Mouse (Mus musculus): ENCODE measurements at regions not wholly inside any gene's neighbourhood (a gene's known extent, or its start where the extent isn't known, plus 50 kb on each side); places are given as distances from the start of the nearest gene placed in this dataset.

GRCm38 (mm10) chr14:89573576-89573975, 1102.4 kb upstream of the Pcdh20 start:
- ATAC-seq (ENCODE audit: low FRiP score): no peak
- no peak overlapping the region for H3K4me2 ChIP-seq (replicated peaks)
- no peak overlapping the region for H3K27ac ChIP-seq
- H3K9ac ChIP-seq: no peak overlapping the region
- no peaks in the 10 kb centered on the region for H3K36me3 ChIP-seq (replicated peaks; ENCODE audit: control insufficient read depth, insufficient read depth)
- H3K4me3 ChIP-seq (replicated peaks; ENCODE audit: low read length): no peak overlapping the region
- no peaks in the 10 kb centered on the region for H3K4me1 ChIP-seq (replicated peaks; ENCODE audit: control insufficient read depth, insufficient read depth, low read length)
- DNase-seq (ENCODE audit: low spot score): no peak
- no peaks in the 10 kb centered on the region for H3K27me3 ChIP-seq (ENCODE audit: control insufficient read depth, insufficient read depth, low read length)
- 77% methylated on average over 3 of the region's 3 CpGs for WGBS
- H3K9me3 ChIP-seq (ENCODE audit: control insufficient read depth, low read length): no peaks in the 10 kb centered on the region

- no peak overlapping the region for H3K4me3 ChIP-seq (replicated peaks; ENCODE audit: low read length)
- H3K36me3 ChIP-seq (replicated peaks; ENCODE audit: control insufficient read depth, insufficient read depth): no peaks in the 10 kb centered on the region
- no peak overlapping the region; the same call in 1 of the 2 replicates for H3K9ac ChIP-seq
- H3K4me1 ChIP-seq (replicated peaks; ENCODE audit: control insufficient read depth, insufficient read depth, low read length): no peaks in the 10 kb centered on the region
- no peak overlapping the region for H3K4me2 ChIP-seq (replicated peaks)
- 42% methylated on average over 1 of the region's 1 CpGs for WGBS
- H3K9me3 ChIP-seq (ENCODE audit: control insufficient read depth, low read length): no peaks in the 10 kb centered on the region
- no peaks in the 10 kb centered on the region for H3K27me3 ChIP-seq (ENCODE audit: control insufficient read depth, insufficient read depth, low read length)
- no peak overlapping the region for H3K27ac ChIP-seq
- peak; percentile 26 for DNase-seq (ENCODE audit: low spot score)
- peak; percentile 66; the same call in 1 of the 2 replicates for ATAC-seq (ENCODE audit: low FRiP score)
Measured at GRCm38 (mm10) chr14:89571703-89572102, 1100.5 kb upstream of the Pcdh20 start.

GRCm38 (mm10) chr14:89559822-89560477, 1088.8 kb upstream of the Pcdh20 start:
- Histone ChIP-seq H3K27ac (no peak overlapping the region), H3K27me3 (ENCODE audit: control insufficient read depth, insufficient read depth, low read length) (no peaks in the 10 kb centered on the region), H3K4me1 (replicated peaks; ENCODE audit: control insufficient read depth, insufficient read depth, low read length) (no peaks in the 10 kb centered on the region), H3K4me2 (replicated peaks) (no peak overlapping the region), H3K36me3 (replicated peaks; ENCODE audit: control insufficient read depth, insufficient read depth) (no peaks in the 10 kb centered on the region), H3K9me3 (ENCODE audit: control insufficient read depth, low read length) (no peaks in the 10 kb centered on the region), H3K4me3 (replicated peaks; ENCODE audit: low read length) (no peak overlapping the region), H3K9ac (no peak overlapping the region)
- no peak for DNase-seq (ENCODE audit: low spot score)
- WGBS: 87% methylated on average over 3 of the region's 3 CpGs
- no peak for ATAC-seq (ENCODE audit: low FRiP score)

- ATAC-seq (ENCODE audit: low FRiP score) (no peak), DNase-seq (ENCODE audit: low spot score) (no peak)
- no peak overlapping the region for H3K27ac ChIP-seq
Measured at GRCm38 (mm10) chr14:89557334-89557733, 1086.1 kb upstream of the Pcdh20 start.

DNA sequence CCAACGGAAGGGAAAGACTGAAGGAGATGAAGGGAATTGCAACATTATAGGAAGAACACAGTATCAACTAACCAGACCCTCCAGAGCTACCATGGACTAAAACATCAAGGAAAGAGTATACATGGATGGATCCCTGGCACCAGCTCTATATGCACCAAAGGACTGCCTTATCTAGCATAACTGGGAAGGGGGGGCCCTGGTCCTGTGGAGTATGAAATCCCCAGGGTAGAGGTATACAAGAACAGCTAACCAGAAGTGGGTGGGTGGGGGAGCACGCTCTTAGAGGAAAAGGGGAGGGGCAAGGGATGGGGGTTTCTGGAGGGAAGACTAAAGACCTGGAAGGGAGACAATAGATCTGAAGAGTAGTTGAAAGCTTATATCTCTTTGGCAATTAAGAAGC, 1085.0 kb upstream of the Pcdh20 start:
- Histone ChIP-seq H3K9ac (no peak overlapping the region), H3K9me3 (ENCODE audit: control insufficient read depth, low read length) (no peaks in the 10 kb centered on the region), H3K4me3 (replicated peaks; ENCODE audit: low read length) (no peak overlapping the region), H3K36me3 (replicated peaks; ENCODE audit: control insufficient read depth, insufficient read depth) (no peaks in the 10 kb centered on the region), H3K4me1 (replicated peaks; ENCODE audit: control insufficient read depth, insufficient read depth, low read length) (no peaks in the 10 kb centered on the region), H3K27me3 (ENCODE audit: control insufficient read depth, insufficient read depth, low read length) (no peaks in the 10 kb centered on the region), H3K4me2 (replicated peaks) (no peak overlapping the region), H3K27ac (no peak overlapping the region)
- 60% methylated on average over 2 of the region's 2 CpGs for WGBS
- DNase-seq (ENCODE audit: low spot score) (no peak), ATAC-seq (ENCODE audit: low FRiP score) (no peak)

More at GRCm38 (mm10) chr14:89557334-89557733, 1086.1 kb upstream of the Pcdh20 start:
- Histone ChIP-seq H3K9ac (no peak overlapping the region), H3K27me3 (ENCODE audit: control insufficient read depth, insufficient read depth, low read length) (no peaks in the 10 kb centered on the region), H3K9me3 (ENCODE audit: control insufficient read depth, low read length) (no peaks in the 10 kb centered on the region), H3K4me1 (replicated peaks; ENCODE audit: control insufficient read depth, insufficient read depth, low read length) (no peaks in the 10 kb centered on the region), H3K4me3 (replicated peaks; ENCODE audit: low read length) (no peak overlapping the region), H3K4me2 (replicated peaks) (no peak overlapping the region), H3K36me3 (replicated peaks; ENCODE audit: control insufficient read depth, insufficient read depth) (no peaks in the 10 kb centered on the region)

GRCm38 (mm10) chr14:89554127-89554526, 1082.9 kb upstream of the Pcdh20 start:
- Histone ChIP-seq H3K4me1 (replicated peaks; ENCODE audit: control insufficient read depth, insufficient read depth, low read length) (no peaks in the 10 kb centered on the region), H3K9ac (no peak overlapping the region), H3K36me3 (replicated peaks; ENCODE audit: control insufficient read depth, insufficient read depth) (no peaks in the 10 kb centered on the region), H3K4me2 (replicated peaks) (no peak overlapping the region), H3K4me3 (replicated peaks; ENCODE audit: low read length) (no peak overlapping the region), H3K9me3 (ENCODE audit: control insufficient read depth, low read length) (no peaks in the 10 kb centered on the region), H3K27me3 (ENCODE audit: control insufficient read depth, insufficient read depth, low read length) (no peaks in the 10 kb centered on the region), H3K27ac (no peak overlapping the region)
- ATAC-seq (ENCODE audit: low FRiP score): no peak
- no peak for DNase-seq (ENCODE audit: low spot score)
- WGBS: 79% methylated on average over 3 of the region's 3 CpGs
